Mouse (Mus musculus) T-cell, adult 2 months (primary cell): Measurements from ENCODE around the gene Olfr147.
"Not testable (repeated sequence)": the region's sequence is repeated elsewhere in the genome, so short reads cannot be mapped to it uniquely, and the experiment has no call there.

Experiments used
- DNase-seq: peaks from one replicate; pipeline ENCODE4 v3.0.0; 2022; ENCODE audit warnings: low spot score

Gene Olfr147

DNA sequence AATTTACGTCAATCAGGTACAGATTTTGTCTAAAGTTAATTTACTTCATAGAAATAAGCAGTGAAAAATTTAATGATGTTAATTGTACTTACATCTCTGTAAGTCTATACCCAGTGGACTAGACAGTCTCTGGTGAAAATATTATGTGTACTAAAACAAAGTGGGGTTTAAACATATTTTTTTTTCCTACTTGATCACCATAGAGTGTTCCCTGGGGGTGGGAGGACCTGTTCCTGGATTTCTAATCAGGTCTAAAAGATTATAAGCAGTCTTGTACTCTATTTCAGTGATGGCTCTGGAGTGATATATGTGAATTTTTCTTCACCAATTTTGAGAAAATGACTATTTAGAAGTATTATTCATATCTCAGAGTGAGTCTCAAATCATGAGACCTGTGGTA, at the start of gene Olfr147:
Olfr147 (plus strand) TSS at position 301 of the 400 bp plus-strand sequence.
- DNase-seq, result no peak

DNA sequence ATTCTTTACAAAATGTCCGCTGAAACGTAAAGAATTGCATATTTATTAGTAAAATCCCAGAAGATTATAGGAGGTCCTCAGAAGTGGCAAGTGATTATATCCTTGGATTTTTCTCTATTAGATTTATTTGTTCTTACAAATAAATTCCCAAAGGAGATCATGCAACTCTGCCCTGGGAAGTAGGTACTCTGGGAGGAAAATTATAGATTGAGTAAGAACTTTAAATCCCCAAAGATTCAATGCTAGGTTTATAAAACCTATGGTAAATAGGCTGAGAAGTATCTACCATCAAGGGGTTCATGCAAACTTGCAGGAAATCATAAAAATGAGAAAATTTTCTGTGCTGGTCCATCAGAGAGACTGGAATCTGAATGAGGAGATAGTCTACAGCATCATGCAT, 34.9 kb upstream of the Olfr147 start, which contains the start of gene Olfr250:
Olfr250 (plus strand) TSS at position 301 of the 400 bp plus-strand sequence.
- no peak for DNase-seq

DNA sequence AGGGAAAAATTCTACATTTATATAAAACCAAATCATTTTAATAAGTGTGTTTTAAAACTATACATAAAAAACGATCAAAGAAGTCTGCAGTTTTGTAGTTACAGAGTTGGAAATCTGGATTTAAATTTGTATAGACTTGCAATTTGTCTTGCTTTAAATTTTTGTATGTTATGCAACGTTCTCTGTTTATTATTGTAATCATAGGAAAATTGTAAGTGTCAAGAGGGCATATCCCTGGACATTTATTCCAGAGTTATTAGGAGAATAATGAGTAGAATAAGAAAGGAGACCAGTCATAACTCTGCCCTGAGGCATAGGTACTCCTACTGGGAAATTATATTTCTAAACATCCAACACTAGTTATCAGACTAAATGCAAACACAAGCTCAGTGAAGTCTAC, 24.7 kb upstream of the Olfr147 start, which contains the start of gene Olfr251:
Olfr251 (plus strand) TSS at position 301 of the 400 bp plus-strand sequence.
- no peak for DNase-seq

DNA sequence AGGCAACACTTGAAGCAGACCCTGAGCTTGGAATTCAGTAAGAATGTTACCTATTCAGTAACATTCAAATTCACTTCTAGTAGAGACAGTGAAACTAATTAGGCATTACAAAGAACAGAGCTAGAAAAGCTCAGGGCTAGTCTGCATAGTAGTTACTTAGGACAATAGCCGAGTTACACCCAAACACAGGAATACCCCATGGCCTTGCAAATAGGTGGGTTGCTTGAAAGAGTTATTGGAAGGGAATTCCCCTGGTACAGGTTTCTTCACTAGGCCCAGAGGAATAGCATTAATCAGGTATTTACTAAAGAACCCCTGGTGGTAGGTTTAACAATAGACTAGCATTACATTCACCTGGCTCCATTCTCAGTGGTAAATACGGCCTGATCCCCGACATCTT, 6.0 kb downstream of the Olfr147 start:
- not testable (repeated sequence) for DNase-seq

DNA sequence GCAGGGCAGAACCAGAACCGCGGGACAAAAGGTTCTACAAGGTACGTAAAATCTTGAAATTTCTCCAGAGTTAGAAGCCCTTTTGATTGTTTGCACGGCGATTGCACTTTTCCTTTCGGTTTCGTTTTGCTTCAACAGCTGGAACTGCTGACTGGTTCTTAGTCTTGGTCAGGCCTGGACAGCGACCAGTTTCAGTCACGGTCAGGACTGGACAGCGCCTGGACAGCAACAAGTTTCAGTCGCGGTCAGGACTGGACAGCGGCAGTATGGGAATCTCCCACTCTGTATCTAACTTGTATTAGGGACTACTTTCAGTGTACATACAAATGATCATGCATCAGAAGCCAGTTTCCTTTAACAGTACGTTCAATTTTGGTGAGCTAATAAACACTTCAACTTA, 12.0 kb downstream of the Olfr147 start:
- not testable (repeated sequence) for DNase-seq

DNA sequence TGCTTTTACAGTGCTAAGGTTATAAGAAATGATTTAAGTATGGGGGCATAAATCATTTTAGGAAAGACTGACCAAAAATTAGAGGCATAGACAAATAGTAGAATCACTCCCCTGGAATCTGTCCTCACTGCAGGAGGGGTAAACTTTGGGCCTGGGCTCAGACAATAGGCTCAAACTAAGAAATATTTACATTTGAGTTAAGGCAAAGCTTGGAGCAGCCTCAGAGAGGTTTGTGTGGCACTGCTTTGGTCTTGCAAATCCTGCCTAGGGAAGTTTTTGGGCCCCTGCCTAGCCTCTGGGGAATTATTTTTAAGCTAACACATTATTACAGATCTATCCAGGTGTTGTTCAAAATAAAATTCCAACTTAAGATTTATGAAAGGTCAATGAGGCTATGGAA, 22.3 kb downstream of the Olfr147 start:
- no peak for DNase-seq

DNA sequence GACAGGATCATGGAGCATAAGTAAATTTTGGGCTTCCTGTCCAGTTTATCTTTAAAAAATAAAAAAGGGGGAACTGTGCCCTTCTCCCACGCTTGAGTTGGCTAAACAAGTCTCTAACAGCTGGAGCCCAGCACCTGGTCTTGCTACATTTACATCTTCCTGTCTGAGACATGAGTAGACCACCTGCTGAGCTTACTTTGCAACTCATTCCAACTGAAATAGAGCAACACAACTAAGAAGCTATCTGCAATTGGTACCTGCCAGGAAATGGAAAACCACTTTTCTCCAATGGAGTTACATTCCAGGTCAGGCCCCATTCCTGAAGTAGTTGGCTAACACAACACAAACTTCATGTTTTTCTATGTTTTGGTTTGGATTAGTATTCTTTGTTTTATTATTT, 25.5 kb downstream of the Olfr147 start:
- no peak for DNase-seq

DNA sequence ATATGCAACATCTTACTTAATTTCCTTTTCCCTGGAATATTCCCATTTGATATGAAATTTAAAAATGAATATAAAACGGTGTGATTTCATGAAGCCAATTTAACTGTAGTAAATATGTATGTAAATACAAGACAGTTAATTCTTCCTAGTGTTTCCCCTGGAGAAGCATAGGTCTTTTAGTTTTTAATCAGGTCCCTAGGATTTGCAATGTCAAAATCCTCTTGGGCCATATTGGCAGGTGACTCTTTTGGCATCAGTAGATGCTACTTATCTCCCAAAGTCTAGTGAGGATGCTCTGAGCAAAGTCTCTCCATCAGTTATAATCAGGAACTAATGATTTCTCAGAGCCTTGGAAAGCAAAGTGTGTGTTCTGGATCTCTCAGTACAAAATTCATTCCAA, 27.7 kb downstream of the Olfr147 start, which contains the start of gene Olfr901:
Olfr901 (plus strand) TSS at position 301 of the 400 bp plus-strand sequence.
- DNase-seq, result no peak

DNA sequence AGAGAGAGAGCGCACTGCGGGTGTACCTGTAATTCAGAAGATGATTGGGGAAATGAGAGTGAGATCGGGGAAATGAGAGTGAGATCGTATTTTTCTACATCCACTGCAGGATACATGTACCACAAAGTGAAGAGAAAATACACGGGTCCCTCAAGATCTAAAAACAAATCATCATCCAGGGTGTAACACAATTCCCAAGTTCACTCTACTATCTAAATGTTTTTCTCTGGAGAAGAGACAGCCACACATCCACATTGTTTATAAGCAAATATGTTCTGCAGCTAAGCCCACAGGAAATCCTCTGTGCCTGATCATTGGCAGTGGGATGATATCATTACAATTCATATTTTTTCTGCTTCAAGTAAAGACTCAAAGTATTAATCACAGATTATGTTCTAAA, 45.9 kb downstream of the Olfr147 start, which contains the start of gene Olfr902:
Olfr902 (plus strand) TSS at position 301 of the 400 bp plus-strand sequence.
- no peak for DNase-seq
